ENCODE assay signal across 15 mouse cellular contexts in the genomic region with DNA sequence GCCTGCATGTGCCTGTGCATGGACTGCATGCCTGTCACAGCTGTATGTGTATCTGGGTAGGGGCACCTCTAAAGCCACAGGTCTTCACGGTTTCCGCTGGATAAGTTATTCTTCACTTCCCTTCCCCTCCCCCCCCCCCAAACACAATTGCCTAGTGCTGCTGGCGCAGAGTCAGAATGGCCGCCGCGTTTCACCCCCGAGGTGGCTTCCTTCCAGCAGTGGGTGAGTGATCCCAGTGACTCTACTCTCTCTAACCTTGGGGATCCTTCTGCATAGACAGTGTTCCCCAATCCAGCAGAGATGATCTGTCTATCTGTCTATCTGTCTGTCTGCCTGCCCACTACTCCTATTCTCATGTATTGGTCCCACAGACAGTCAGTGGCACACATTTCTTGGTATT.
"Had no signal": no experiment of that assay in that cellular context is flagged by ENCODE, and none has a peak within 500 bp of the region (broad histone marks: within the 10 kb centered on the region; RNA-seq: fewer than 3 reads in every experiment).

No protein-coding gene starts in this region.

- ATAC-seq: liver, embryonic 12.5 days; midbrain, embryonic 15.5 days had no signal

- H3K4me1 ChIP-seq: kidney, embryonic 15.5 days; liver, embryonic 12.5 days; neural tube, embryonic 12.5 days had no signal

- H3K27ac ChIP-seq: kidney, embryonic 15.5 days; left cerebral cortex, adult 2 months; limb, embryonic 15.5 days; liver, embryonic 12.5 days; midbrain, embryonic 15.5 days; neural tube, embryonic 12.5 days had no signal

- H3K27me3 ChIP-seq: kidney, embryonic 15.5 days; limb, embryonic 15.5 days; midbrain, embryonic 15.5 days; neural tube, embryonic 12.5 days had no signal

- H3K4me3 ChIP-seq: kidney, embryonic 15.5 days; left cerebral cortex, adult 2 months; limb, embryonic 15.5 days; liver, embryonic 12.5 days; megakaryocyte, embryonic 14.5 days; midbrain, embryonic 15.5 days; neural tube, embryonic 12.5 days had no signal

- H3K4me2 ChIP-seq: kidney, embryonic 15.5 days; limb, embryonic 15.5 days; liver, embryonic 12.5 days; lung, embryonic 14.5 days; midbrain, embryonic 11.5 days; midbrain, embryonic 15.5 days; neural tube, embryonic 12.5 days had no signal

- DNase-seq: kidney, adult 11 months; kidney, postnatal 14 days; lung, embryonic 14.5 days; lung, postnatal 10 days; lung, postnatal 4 days; right cerebral cortex, postnatal 14 days; thymus, postnatal 4 days had no signal

- H3K9ac ChIP-seq: kidney, embryonic 15.5 days; limb, embryonic 15.5 days; liver, embryonic 12.5 days; lung, embryonic 14.5 days; midbrain, embryonic 15.5 days; neural tube, embryonic 12.5 days had no signal

- H3K36me3 ChIP-seq: kidney, embryonic 15.5 days; limb, embryonic 15.5 days; liver, embryonic 12.5 days; midbrain, embryonic 15.5 days; neural tube, embryonic 12.5 days had no signal

- H3K9me3 ChIP-seq: kidney, embryonic 15.5 days; limb, embryonic 15.5 days; liver, embryonic 12.5 days; midbrain, embryonic 15.5 days; neural tube, embryonic 12.5 days had no signal
